Mouse (Mus musculus) layer of hippocampus, adult 2 months (tissue): ENCODE results near the gene Ms4a14. TPM values are rescaled to one million over a fixed set of nuclear protein-coding genes. Genes with fewer than 3 reads are reported as not detected.
A peak's percentile ranks its signal among the peaks of the same experiment; 100 is the strongest.
"Not testable (repeated sequence)": the region's sequence is repeated elsewhere in the genome, so short reads cannot be mapped to it uniquely, and the experiment has no call there.

Source experiments
- DNase-seq, 2 experiments: peaks; one replicate each; pipeline ENCODE4 v3.0.0; 2022; ENCODE audit warnings: low spot score in 2 of 2
- H3K27ac ChIP-seq: fragments of 200-600 bp; 2 replicates; pipeline ENCODE4 v1.8.1; 2022
- H3K4me3 ChIP-seq: fragments of 200-600 bp; 2 replicates; pipeline ENCODE4 v1.8.1; 2022; ENCODE audit warnings: mild to moderate bottlenecking
- CTCF ChIP-seq: fragments of 200-600 bp; conservative IDR thresholded peaks from 2 replicates; pipeline ENCODE4 v1.8.1; 2022; ENCODE audit warnings: antibody characterized with exemption, mild to moderate bottlenecking, moderate library complexity
- total RNA-seq, 2 experiments: library from RNA; stranded (reverse); gene quantifications; 2 replicates each; pipeline ENCODE4 v1.2.3; 2021

Gene Ms4a14
- total RNA-seq, 2 experiments from 2014 or later: 0.10 TPM; not detected in 1

DNA sequence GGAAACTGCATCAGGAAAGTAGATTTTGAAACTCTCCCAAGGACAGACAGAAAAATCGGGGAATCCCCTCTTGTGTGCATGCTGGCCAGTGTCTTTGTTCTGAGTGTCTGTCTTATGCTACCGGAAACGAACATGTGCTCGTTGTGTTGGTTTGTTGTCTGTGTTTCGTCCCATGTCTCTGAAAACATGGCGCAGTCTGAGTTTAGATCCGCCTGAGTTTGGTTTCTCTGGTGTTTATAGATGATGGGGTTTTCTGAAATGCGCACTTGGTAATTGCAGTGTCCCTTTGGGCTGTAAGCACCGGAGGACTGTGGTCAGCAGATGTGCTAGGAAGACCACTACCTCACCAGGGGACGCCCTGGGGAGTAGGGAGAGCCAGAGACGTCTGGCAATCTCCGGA is 21.3 kb downstream of the Ms4a14 start:
- TF ChIP-seq CTCF: no peak
- DNase-seq: no peak
- Histone ChIP-seq H3K4me3 (peak overlapping the region; percentile 53), H3K27ac (peak overlapping the region; percentile 57; the same call in 1 of the 2 replicates)

DNA sequence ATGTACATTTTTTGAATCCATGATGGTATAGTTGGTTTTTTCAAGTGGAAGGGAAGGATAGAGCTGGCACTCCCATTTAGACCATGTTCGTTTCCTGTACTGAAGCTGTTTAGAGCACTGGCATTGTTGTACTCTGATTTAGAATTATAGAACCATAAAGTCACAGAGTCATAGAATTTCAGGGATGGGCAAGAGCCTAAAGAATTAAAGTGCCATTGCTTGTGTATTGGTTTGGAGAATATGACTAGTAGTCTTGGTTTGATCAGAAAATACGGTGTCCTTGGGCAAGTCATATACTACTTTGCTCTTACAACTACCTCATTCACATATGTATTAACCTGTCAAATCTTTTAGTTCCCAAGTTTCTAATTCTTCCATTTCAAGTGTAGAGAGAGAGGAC is 30.5 kb downstream of the Ms4a14 start, which contains the start of gene Ms4a5:
TSS of gene Ms4a5 (minus strand) at position 101 of the 400 bp plus-strand sequence.
- Histone ChIP-seq H3K27ac (no peak within 1 kb of the TSS), H3K4me3 (no peak within 1 kb of the TSS)
- no peak for DNase-seq
- no peak for TF ChIP-seq CTCF

DNA sequence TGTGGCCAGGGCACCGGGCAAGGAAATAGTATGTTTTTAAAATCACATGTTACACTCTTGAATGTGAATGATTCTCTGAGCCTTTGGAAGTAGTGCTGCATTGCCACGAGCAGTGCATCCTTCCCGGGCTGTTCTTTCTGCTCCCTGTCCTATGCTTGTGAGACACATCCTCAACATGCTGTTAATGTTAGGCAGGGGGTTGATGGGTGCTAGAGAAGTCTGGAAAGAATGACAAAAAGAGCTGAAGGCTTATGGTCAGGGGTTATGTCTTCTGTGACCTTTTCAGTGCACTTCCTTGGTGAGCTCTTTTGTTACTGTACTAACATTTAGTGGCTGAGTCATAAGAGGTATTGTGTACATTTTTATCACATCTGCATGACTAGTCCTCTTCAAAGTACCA is 34.0 kb downstream of the Ms4a14 start:
- TF ChIP-seq CTCF: no peak
- DNase-seq: no peak
- H3K4me3 ChIP-seq: no peak overlapping the region
- H3K27ac ChIP-seq: no peak overlapping the region

DNA sequence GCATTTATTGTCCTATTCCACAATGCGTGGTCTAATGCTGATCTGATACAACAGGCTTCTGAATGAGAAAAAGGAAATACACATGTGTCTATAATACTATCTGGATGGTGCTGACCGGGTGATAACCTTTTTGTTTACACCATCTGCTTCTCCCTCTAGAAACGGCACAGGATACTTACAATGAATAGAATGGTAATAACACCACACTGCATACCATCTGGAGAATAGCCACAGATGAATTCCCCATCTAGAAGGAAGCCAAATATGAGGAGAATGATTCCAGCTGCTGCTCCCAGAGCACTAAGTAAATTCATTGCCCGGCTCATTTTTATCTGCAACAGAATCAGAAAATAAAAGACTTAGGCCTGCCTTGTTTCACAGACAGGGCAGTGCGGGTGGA is 37.8 kb downstream of the Ms4a14 start:
- TF ChIP-seq CTCF: no peak
- H3K27ac ChIP-seq: no peak overlapping the region
- no peak overlapping the region for H3K4me3 ChIP-seq
- DNase-seq: no peak

DNA sequence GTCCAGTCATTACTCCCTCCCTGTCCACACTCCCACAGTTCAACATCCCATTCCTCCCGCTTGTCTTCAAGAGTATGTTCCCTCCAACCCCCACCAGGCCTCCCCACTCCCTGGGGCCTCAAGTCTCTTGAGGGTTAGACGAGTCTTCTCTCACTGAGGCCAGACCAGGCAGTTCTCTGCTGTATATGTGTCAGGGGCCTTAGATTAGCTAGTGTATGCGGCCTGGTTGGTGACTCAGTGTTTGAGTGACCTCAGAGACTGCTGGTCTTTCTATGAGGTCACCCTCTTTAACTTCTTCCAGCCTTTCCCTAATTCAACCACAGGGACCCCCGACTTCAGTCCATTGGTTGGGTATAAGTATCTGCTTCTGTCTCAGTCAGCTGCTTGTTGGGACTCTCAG is 47.3 kb downstream of the Ms4a14 start:
- Histone ChIP-seq H3K4me3 (no peak overlapping the region), H3K27ac (no peak overlapping the region)
- TF ChIP-seq CTCF: no peak
- DNase-seq: no peak

DNA sequence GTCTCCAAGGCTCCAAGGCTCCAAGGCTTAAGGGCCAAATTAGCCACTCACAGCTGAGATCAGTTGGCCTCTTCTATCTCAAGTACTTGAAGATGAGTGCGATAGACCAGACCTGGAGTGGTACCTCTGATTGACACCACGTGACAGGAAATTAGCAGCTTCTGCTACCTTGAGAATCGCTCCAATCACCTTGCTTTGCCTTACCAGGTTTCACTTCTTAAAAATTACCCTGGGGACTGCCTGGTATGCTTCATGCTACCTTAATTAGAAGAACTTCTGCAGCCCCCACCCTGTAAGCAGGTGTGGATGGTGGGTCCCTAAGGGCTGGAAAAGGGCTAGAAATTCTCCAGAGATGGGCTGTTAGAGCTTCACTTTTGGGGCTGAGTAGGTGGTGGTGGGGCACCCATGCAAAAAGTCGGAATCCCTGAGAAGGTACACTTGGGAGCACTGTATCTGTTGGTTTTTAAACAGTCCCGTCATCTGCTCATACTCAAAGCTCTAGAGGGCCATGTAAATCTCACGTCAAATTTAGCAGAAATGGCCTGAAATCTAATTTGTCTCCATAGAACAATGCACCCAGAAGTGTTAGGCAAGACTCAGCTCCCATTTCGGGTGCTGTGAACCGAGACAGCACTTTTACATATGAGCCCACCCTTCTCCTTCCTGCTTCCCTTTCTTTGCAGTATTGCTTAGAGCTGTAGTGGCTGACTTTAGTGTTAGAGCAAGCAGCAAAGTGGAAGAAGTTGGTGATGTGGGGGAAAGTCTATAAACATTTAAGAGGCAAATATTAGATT is 48.0 kb downstream of the Ms4a14 start, which contains the start of gene Ms4a1:
TSS of gene Ms4a1 (minus strand) at position 190 of the 794 bp plus-strand sequence.
- DNase-seq: no peak
- Histone ChIP-seq H3K27ac (no peak within 1 kb of the TSS), H3K4me3 (no peak within 1 kb of the TSS)
- TF ChIP-seq CTCF: no peak

DNA sequence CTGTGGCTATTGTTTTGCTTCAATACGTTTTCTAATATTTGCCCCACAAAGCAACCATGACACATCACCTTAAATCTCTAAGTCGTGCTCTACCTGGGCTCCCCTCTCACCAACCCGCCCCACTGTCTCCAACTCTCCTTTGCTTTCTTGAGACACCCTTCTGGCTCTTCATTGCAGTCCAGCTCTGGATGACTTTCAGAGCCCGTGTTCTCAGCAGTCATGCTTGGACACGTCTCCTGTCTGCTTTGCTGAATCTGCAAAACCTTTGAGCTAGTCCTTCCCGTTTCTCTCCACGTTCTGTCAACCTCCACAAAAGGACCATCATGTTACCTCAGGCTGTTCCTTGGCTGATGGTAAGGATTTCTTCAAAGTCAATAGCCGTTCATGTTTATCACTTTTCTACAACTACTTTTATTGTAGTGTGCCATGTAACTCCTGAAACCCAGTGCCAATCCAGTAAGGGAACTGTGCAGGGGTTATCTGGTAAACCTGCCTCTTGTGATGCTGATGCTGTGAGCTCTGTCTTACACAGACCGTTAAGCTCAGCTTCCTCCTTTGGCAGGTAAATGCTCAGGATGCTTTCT is 49.6 kb downstream of the Ms4a14 start:
- no peak overlapping the region for H3K27ac ChIP-seq
- no peak for TF ChIP-seq CTCF
- DNase-seq: no peak

DNA sequence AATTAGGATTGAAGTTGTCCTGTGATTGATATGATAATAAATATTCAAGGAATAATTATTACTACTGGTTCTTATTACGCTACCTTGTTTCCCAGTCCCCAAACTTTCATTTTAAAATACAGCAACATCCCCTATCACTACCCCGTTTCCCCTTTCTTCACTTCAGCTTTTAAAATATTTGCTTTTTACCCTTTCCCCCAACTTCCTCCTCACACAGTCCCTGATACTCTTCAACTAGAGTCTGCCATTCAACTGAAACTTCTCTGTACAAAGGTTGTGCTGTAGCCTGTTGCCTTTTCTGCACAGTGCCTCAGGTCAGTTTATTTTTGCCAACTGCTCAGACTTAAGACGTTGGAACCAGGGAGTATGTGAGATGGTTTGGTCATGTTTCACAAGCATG is 50.7 kb downstream of the Ms4a14 start:
- H3K4me3 ChIP-seq: no peak overlapping the region
- DNase-seq: no peak
- no peak overlapping the region for H3K27ac ChIP-seq
- no peak for TF ChIP-seq CTCF

More for the DNA sequence above, 49.6 kb downstream of the Ms4a14 start:
- H3K4me3 ChIP-seq: no peak overlapping the region

DNA sequence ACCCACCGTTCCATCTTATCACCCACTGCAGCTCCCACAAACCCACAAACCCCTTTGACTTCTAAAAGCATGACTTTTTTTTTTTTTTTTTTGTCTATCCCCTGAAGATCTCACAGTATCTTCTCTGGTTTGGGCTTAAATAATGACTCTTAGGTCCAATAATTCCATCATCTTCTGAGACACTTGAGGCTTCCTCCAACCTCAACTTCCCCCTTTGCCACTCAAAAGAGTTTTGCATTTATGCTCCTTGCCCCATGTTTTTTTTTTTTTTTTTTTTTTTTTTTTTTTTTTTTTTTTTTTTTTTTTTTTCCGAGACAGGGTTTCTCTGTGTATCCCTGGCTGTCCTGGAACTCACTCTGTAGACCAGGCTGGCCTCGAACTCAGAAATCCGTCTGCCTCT is 51.3 kb downstream of the Ms4a14 start:
- not testable (repeated sequence) for H3K27ac ChIP-seq, DNase-seq, H3K4me3 ChIP-seq

DNA sequence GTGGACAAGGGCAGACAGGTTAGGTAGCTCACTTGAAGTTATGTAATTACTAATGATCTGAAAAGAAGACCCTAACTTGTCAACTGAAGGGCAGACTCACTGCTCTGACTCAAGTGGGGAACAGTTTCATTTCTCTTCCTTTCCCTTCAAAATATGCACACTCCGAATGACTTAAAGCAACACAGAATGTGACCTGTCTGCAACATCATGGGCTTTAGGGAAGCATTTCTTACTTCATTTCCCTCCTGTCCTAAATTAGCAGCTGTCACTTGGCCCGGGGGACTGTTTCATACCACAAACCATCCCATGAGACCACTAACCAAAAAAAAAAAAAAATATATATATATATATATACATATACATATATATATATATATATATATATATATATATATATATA is 52.7 kb downstream of the Ms4a14 start:
- DNase-seq: no peak
- TF ChIP-seq CTCF: no peak
- H3K27ac ChIP-seq: no peak overlapping the region
- no peak overlapping the region for H3K4me3 ChIP-seq

Other genes starting within 250 kb of the Ms4a14 start
- under 1 TPM in 1 of 2 experiments, not detected in 1; 0.36 TPM for gene Ms4a8a, start 233.4 kb downstream of the Ms4a14 start, total RNA-seq
- not detected for gene 1700017D01Rik, start 183.6 kb downstream of the Ms4a14 start, total RNA-seq
- gene 1700025F22Rik, start 149.1 kb downstream of the Ms4a14 start, total RNA-seq: not detected
- gene Ms4a13, start 117.7 kb downstream of the Ms4a14 start, total RNA-seq: not detected
- gene Ms4a12, start 82.0 kb downstream of the Ms4a14 start, total RNA-seq: not detected
- gene Ms4a1, start 48.2 kb downstream of the Ms4a14 start, total RNA-seq: not detected
- not detected for gene Ms4a5, start 30.6 kb downstream of the Ms4a14 start, total RNA-seq
- under 1 TPM in 1 of 2 experiments, not detected in 1; 0.79 TPM for gene Ms4a7, start 21.7 kb upstream of the Ms4a14 start, total RNA-seq
- gene Ms4a4a, start 61.1 kb upstream of the Ms4a14 start, total RNA-seq: 1 to 10 TPM in 1 of 2 experiments, not detected in 1; 1.5 TPM
- gene Ms4a4c, start 90.3 kb upstream of the Ms4a14 start, total RNA-seq: not detected
- not detected for gene Ms4a4b, start 129.1 kb upstream of the Ms4a14 start, total RNA-seq
- gene Ms4a6c, start 154.9 kb upstream of the Ms4a14 start, total RNA-seq: under 1 TPM; 0.84 to 0.86 TPM
- under 1 TPM; 0.36 to 0.83 TPM for gene Gm8369, start 171.5 kb upstream of the Ms4a14 start, total RNA-seq
- 1 to 10 TPM; 1.2 to 1.4 TPM for gene Ms4a6b, start 202.1 kb upstream of the Ms4a14 start, total RNA-seq
- gene Ms4a4d, start 222.3 kb upstream of the Ms4a14 start, total RNA-seq: not detected